Mouse (Mus musculus) heart, postnatal 0 days (tissue): ENCODE data around the gene Gm47969. TPM values are rescaled to one million over a fixed set of nuclear protein-coding genes. Genes with fewer than 3 reads are reported as not detected.

ENCODE experiments used
- ATAC-seq: fragments of 200-750 bp; cut with Nextera tagmentation; 2 replicates; pipeline ENCODE4 v1.8.0; 2017; ENCODE audit warnings: low read depth, moderate number of reproducible peaks, moderate library complexity; ENCODE audit not compliant: insufficient read depth
- DNase-seq: peaks from one replicate; pipeline ENCODE4 v3.0.0-alpha.2; 2016; ENCODE audit warnings: low spot score
- H3K27ac ChIP-seq: fragments of 300-500 bp; sonication (generic); 2 replicates; pipeline ENCODE4 v1.5.1; 2014; ENCODE audit warnings: low read depth, mild to moderate bottlenecking
- H3K27me3 ChIP-seq: fragments of 300-500 bp; sonication (generic); 2 replicates; pipeline ENCODE4 v1.6.1; 2014; ENCODE audit warnings: low read length, mixed read lengths; ENCODE audit not compliant: control insufficient read depth, insufficient read depth
- H3K36me3 ChIP-seq: fragments of 300-500 bp; sonication (generic); replicated peaks from 2 replicates; pipeline ENCODE4 v1.6.1; 2014; ENCODE audit warnings: low read length, mixed read lengths; ENCODE audit not compliant: control insufficient read depth, insufficient read depth
- H3K4me1 ChIP-seq: fragments of 300-500 bp; sonication (generic); 2 replicates; pipeline ENCODE4 v1.6.1; 2014; ENCODE audit warnings: antibody characterized with exemption; ENCODE audit not compliant: control insufficient read depth, insufficient read depth
- H3K4me2 ChIP-seq: fragments of 300-500 bp; sonication (generic); 2 replicates; pipeline ENCODE4 v1.6.1; 2014; ENCODE audit warnings: low read depth, mild to moderate bottlenecking, low read length, moderate library complexity
- H3K4me3 ChIP-seq: fragments of 300-500 bp; sonication (generic); 2 replicates; pipeline ENCODE4 v1.5.1; 2014; ENCODE audit warnings: low read depth, low read length
- H3K9ac ChIP-seq: fragments of 300-500 bp; sonication (generic); replicated peaks from 2 replicates; pipeline ENCODE4 v1.6.1; 2014; ENCODE audit warnings: low read depth, low read length, mixed read lengths
- H3K9me3 ChIP-seq: fragments of 300-500 bp; sonication (generic); replicated peaks from 2 replicates; pipeline ENCODE4 v1.6.1; 2016; ENCODE audit warnings: low read length; ENCODE audit not compliant: control insufficient read depth
- CTCF ChIP-seq: IDR thresholded peaks from 2 replicates; pipeline ENCODE4 v1.5.1; 2016; ENCODE audit warnings: antibody characterized with exemption, control low read depth, low read depth
- EP300 ChIP-seq: IDR thresholded peaks from 2 replicates; pipeline ENCODE4 v1.6.1; 2016; ENCODE audit warnings: antibody characterized with exemption, low read depth
- WGBS: fragments of 180-500 bp; shearing (Covaris S2); extraction: QIAGEN DNeasy Blood & Tissue Kit; methylation state at CpG from one replicate; pipeline ENCODE4 v1.1.7; 2014; 5-methylcytosine and 5-hydroxymethylcytosine counted together
- polyA plus RNA-seq: library from polyadenylated mRNA; unstranded; fragments of >200 nt; fragmentation: Nextera tagmentation; extraction: Ambion mirVana; gene quantifications from 2 replicates; pipeline ENCODE4 v1.2.1, GENCODE M21; 2015
- total RNA-seq: library from RNA; depleted of rRNA; stranded (reverse); fragments of >200 nt; gene quantifications from 2 replicates; pipeline ENCODE4 v1.2.3, GENCODE M21; 2014; ENCODE audit warnings: low replicate concordance

Gene Gm47969
- total and polyA plus RNA-seq, 2 experiments from 2014 or later = not detected

GRCm38 (mm10) chr1:83064851-83065250 is 20.1 kb downstream of the Gm47969 start:
- DNase-seq = peak; percentile 38
- Histone ChIP-seq H3K36me3 (no peaks in the 10 kb centered on the region), H3K27me3 (no peaks in the 10 kb centered on the region), H3K4me3 (no peak overlapping the region), H3K4me1 (peaks cover 7% of the 10 kb centered on the region), H3K27ac (no peak overlapping the region), H3K4me2 (no peak overlapping the region), H3K9me3 (no peaks in the 10 kb centered on the region), H3K9ac (no peak overlapping the region)
- no peak for TF ChIP-seq EP300
- TF ChIP-seq CTCF = peak; percentile 57
- WGBS = 15% methylated on average over 3 of the region's 3 CpGs
- no peak for ATAC-seq

GRCm38 (mm10) chr1:83066577-83066976 is 21.8 kb downstream of the Gm47969 start:
- DNase-seq (no peak), ATAC-seq (no peak)
- Histone ChIP-seq H3K27me3 (no peaks in the 10 kb centered on the region), H3K9me3 (no peaks in the 10 kb centered on the region), H3K4me3 (no peak overlapping the region), H3K4me1 (no peaks in the 10 kb centered on the region), H3K9ac (no peak overlapping the region), H3K27ac (no peak overlapping the region), H3K36me3 (no peaks in the 10 kb centered on the region), H3K4me2 (no peak overlapping the region)
- TF ChIP-seq CTCF (no peak), EP300 (no peak)
- WGBS = 94% methylated on average over 4 of the region's 4 CpGs

- 85% methylated on average over 10 of the region's 10 CpGs for WGBS
- no peaks in the 10 kb centered on the region for H3K36me3 ChIP-seq
- no peak overlapping the region for H3K4me2 ChIP-seq
- DNase-seq (no peak), ATAC-seq (no peak)
- no peaks in the 10 kb centered on the region for H3K9me3 ChIP-seq
- H3K4me1 ChIP-seq = no peaks in the 10 kb centered on the region
- TF ChIP-seq EP300 (no peak), CTCF (no peak)
- no peak overlapping the region for H3K4me3 ChIP-seq
- H3K27me3 ChIP-seq = no peaks in the 10 kb centered on the region
- H3K9ac ChIP-seq = no peak overlapping the region
- no peak overlapping the region for H3K27ac ChIP-seq
These were observed 22.5 kb downstream of the Gm47969 start for GRCm38 (mm10) chr1:83067205-83067604.

DNA sequence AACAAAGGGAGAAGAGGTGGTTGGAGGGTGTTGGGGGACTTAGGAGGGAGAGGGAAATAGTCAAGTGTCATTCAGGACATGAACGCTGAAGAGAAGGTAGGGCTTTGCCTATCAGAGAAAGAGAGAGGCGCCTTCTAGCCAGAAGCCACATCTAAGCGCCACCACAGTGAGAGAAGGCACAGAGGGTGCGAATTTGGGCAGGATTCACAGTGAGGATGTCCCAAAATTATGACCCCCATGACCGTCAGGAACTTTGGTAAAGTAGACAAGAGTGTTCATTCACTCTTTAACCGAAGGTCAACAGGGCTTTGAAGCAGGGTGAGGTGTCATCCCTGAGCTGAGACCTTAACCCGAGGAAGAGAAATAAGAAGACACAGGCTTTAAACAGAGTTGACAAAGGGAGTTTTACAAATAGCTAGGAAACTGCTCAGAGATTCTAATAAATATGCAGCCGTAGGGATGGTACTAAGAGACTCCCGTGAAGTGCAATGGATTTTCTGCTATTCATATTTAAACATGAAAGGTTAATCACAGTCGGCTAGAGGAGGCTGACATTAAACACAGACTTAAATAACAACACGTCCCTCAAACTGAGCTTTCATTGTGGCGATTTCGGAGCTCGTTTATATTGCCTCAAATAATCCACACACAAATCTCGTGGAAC is 30.9 kb downstream of the Gm47969 start:
- no peak for DNase-seq
- Histone ChIP-seq H3K4me1 (no peaks in the 10 kb centered on the region), H3K27ac (no peak overlapping the region), H3K4me2 (peak overlapping the region; percentile 55), H3K4me3 (peak overlapping the region; percentile 34), H3K27me3 (no peaks in the 10 kb centered on the region), H3K36me3 (no peaks in the 10 kb centered on the region), H3K9me3 (no peaks in the 10 kb centered on the region), H3K9ac (no peak overlapping the region)
- no peak for ATAC-seq
- no peak for TF ChIP-seq EP300
- no peak for TF ChIP-seq CTCF
- 41% methylated on average over 15 of the region's 15 CpGs for WGBS

GRCm38 (mm10) chr1:83076190-83076917 is 31.6 kb downstream of the Gm47969 start:
- Histone ChIP-seq H3K27ac (no peak overlapping the region), H3K4me2 (peak overlapping the region; percentile 55), H3K9ac (no peak overlapping the region), H3K4me1 (no peaks in the 10 kb centered on the region), H3K9me3 (no peaks in the 10 kb centered on the region), H3K4me3 (peak overlapping the region; percentile 34), H3K36me3 (no peaks in the 10 kb centered on the region), H3K27me3 (no peaks in the 10 kb centered on the region)
- DNase-seq = peak; percentile 46
- WGBS = 40% methylated on average over 11 of the region's 11 CpGs
- TF ChIP-seq EP300 = no peak
- peak; percentile 83 for TF ChIP-seq CTCF
- ATAC-seq = no peak; the same call in 1 of the 2 replicates
